Mouse (Mus musculus) ES-E14 (cell line): ENCODE data around the gene Rad54l2.

Experiments used
- HCFC1 ChIP-seq: IDR thresholded peaks from 2 replicates; pipeline ENCODE4 v1.6.1; 2012; ENCODE audit warnings: low read length, inconsistent platforms, borderline replicate concordance; ENCODE audit not compliant: insufficient read depth
- MAFK ChIP-seq: IDR thresholded peaks from 2 replicates; pipeline ENCODE4 v1.6.1; 2014; ENCODE audit warnings: mild to moderate bottlenecking, low read depth, low read length, inconsistent platforms; ENCODE audit not compliant: insufficient read depth
- ZC3H11A ChIP-seq: IDR thresholded peaks from 2 replicates; pipeline ENCODE4 v1.6.1; 2012; ENCODE audit warnings: low read depth, mild to moderate bottlenecking, inconsistent platforms, low read length, borderline replicate concordance

DNA sequence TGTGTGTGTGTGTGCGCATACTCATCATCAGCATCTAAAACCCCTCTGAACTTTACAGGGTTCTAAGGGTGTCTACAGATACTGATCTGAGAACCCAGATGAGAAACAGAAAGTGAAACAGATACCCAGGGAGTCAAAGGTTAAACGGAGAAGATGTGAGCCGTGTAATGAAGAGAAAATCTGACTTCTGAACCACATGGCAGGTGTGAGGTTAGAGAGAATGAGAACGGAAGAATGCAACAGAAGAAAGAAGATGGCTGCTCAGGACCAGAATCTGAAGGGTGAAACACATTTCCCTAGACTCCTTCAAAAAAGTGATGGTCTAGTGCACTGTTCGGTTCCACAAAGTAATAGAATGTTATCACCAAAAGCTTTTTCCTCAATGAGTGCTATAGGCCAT, 36.9 kb downstream of the Rad54l2 start:
- TF ChIP-seq MAFK: no peak
- no peak for TF ChIP-seq ZC3H11A
- TF ChIP-seq HCFC1: no peak
